Mouse (Mus musculus) bone marrow macrophage, adult 2 months (primary cell): ENCODE data around the gene Inha.

Experiments
- CTCF ChIP-seq: IDR thresholded peaks from 2 replicates; pipeline ENCODE4 v1.5.1; 2012; ENCODE audit warnings: low read depth, mild to moderate bottlenecking, low read length, moderate library complexity
- POLR2A ChIP-seq: IDR thresholded peaks from 2 replicates; pipeline ENCODE4 v1.6.1; 2012; ENCODE audit warnings: mild to moderate bottlenecking, low read depth, low read length, borderline replicate concordance

- TF ChIP-seq POLR2A (no peak), CTCF (no peak)
Measured at GRCm38 (mm10) chr1:75502945-75503650, 3.8 kb upstream of the Inha start.
